Mouse (Mus musculus) mouse embryonic stem cell (cell line): ENCODE measurements around the gene Ppp1r37.

Source experiments
- in situ Hi-C, 2 experiments: fragments of 300-500 bp; cut with MboI; formaldehyde crosslinking; loops; 1 replicate in 1 of 2; 3 replicates in 1 of 2; pipeline ENCODE4 v1.14.3; 2019 to 2020; ENCODE audit warnings: low sequenced_read_pairs in 2 of 2, low pct_unique_long_range_greater_than_20kb in 1 of 2, mixed read lengths in 1 of 2; ENCODE audit not compliant: unreplicated experiment in 1 of 2

Gene Ppp1r37

DNA sequence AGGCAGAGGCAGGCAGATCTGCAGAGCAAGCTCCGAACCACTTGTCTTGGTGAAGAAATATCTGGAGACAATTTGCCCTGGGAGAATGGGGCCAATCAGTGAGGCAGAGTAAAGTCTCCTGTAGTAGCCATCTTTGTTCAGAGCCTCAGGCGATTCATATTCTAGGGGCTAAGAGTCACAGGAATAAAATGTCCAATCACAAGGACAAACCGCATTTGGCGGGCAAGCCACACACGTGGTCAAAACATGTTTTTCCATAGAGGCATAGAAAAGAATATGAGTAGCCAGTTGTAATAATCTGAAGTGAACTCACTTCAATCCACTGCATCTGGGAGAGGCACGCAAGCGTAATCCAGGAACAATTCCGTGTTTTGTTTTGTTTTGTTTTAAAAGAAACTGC lies 79.6 kb downstream of the Ppp1r37 start:
- in situ Hi-C loops, result no loop called here
